Mouse (Mus musculus): ENCODE measurements around the gene Mrpl48.

The Mrpl48 gene

GRCm38 (mm10) chr7:100608130-100608741 is at the start of gene Mrpl48:
Gene Mrpl48 (minus strand): TSS chr7:100608301.
- peak; percentile 38 for DNase-seq (ENCODE audit: low spot score)

DNA sequence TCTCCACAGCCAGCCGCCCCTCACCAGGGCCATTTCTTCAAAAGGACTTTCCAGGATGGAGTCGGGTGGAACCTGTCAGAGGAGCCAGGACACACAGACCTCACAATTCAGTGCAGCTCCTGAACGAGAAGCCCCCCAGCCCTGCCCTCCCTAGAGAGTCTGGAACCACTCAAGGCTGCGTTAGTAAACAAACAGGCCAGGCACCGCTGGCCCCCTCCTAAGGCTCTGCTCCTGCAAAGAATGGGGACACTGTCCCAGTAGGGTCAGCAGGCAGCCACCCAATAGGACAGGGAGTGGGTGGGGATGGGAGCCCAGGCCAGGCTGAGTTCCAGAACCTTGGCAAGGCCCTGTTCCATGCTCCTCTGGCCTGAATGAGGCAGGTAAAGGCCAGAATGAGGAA is 48.6 kb upstream of the Mrpl48 start:
- no peak for DNase-seq (ENCODE audit: low spot score)

GRCm38 (mm10) chr7:100654441-100654840 is 46.3 kb upstream of the Mrpl48 start:
- DNase-seq (ENCODE audit: low spot score), result no peak

GRCm38 (mm10) chr7:100653480-100654266 is 45.6 kb upstream of the Mrpl48 start:
- no peak for DNase-seq (ENCODE audit: low spot score)

DNA sequence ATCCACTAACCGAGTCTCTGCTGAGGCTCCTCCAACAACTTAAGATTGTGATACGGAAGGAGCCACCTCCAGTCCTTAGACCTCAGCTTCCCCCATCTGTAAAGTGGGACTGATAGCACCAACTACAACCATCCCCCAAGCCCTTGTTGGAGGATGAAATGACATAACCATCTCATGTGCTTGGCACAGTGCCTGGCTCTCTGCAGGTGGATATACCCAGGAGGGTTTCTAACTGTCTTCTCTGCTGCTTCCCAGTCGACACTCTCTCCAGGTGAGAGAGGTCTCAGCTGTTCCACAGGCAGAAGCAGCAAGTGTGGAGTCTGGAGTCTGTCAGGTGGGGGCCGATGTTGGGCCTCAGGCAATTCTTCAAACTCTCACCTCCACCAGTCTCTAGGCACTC is 42.9 kb upstream of the Mrpl48 start:
- DNase-seq (ENCODE audit: low spot score), result no peak

- no peak for DNase-seq (ENCODE audit: low spot score)
Observed at GRCm38 (mm10) chr7:100650421-100650820, 42.3 kb upstream of the Mrpl48 start.

DNA sequence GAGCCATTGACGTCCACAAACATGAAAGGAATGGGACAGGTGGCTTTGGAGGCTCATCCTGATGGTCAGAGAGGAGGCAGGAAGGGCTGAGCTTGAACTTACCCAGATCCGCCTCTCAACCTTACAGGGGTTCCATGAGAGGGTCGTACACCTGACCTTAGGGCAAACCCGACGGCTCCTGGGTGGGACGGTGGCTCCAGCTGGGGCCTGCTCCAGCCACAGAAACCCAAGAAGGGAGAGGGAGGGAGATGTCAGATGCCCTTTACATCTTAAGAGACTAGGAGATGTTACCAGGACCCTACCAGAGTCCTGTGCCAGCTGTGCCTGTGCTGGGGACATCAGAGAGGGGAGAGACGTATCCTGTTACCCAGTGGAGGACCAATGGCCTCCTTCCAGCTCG is 41.7 kb upstream of the Mrpl48 start:
- no peak for DNase-seq (ENCODE audit: low spot score)

- no peak for DNase-seq (ENCODE audit: low spot score)
Observed at GRCm38 (mm10) chr7:100649095-100649494, 41.0 kb upstream of the Mrpl48 start.

DNA sequence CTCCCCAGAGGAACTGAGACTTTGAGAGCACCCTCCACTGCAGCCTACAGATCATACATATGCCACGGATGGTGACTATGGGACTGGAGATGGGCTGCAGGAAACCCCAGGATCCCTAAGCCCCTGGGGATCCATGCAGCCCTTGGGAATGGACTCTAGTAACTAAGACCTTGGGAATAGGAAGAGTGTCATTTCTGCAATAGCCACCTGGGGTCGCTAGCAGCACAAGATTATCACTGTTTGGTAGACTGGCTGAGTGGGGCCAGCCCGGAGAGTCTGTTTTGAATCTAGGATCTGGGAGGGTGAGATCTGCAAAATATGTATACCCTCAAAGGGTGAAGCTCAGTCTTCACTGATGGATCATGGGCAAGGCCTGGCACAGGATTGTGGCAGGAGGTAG is 37.0 kb upstream of the Mrpl48 start:
- peak; percentile 33 for DNase-seq (ENCODE audit: low spot score)

DNA sequence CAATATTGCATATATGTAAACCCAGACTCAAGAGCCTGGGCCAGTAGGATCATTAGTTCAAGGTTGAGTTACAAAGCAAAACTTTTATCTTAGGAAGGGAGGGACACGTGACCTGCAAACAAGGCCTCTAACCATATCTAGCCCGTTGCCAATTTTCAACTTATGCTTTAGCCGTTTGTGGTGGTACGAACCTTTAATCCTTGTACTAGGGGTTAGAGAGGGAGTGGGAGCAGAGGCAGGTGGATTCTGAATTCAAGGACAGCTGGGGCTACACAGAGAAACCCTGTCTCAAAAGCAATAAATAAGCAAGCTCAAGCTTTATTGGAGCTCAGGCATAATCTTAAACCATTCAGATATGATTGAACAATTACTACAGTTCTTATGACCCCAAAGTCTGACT is 34.3 kb upstream of the Mrpl48 start:
- no peak for DNase-seq (ENCODE audit: low spot score)

DNA sequence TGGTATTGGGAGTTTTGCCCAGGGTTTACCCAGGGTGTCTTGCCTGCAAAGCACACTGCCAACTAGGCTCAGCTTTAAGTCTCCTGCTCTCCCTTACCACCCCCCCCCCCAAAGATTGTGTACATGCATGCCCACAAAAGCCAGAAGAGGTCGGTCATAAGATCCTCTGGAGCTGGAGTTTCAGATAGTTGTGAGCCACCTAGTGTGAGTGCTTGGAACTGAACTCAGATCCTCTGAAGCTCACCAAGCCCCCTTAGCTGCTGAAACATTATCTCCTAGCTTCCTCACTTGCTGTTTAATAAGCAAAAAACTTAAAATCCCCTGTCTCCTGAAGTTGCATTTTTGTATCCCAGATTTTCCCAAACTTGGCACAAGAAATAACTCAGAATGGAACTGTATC is 29.6 kb upstream of the Mrpl48 start:
- peak; percentile 42 for DNase-seq (ENCODE audit: low spot score)

- no peak for DNase-seq (ENCODE audit: low spot score)
Observed at GRCm38 (mm10) chr7:100624538-100624937, 16.4 kb upstream of the Mrpl48 start.

- DNase-seq (ENCODE audit: low spot score), result no peak
Observed at GRCm38 (mm10) chr7:100622277-100622676, 14.2 kb upstream of the Mrpl48 start.

GRCm38 (mm10) chr7:100616121-100616857 is 8.2 kb upstream of the Mrpl48 start:
- DNase-seq (ENCODE audit: low spot score), result no peak

GRCm38 (mm10) chr7:100608910-100609309 is 809 bp upstream of the Mrpl48 start:
- no peak for DNase-seq (ENCODE audit: low spot score)

- DNase-seq (ENCODE audit: low spot score), result peak; percentile 97
Observed at GRCm38 (mm10) chr7:100607214-100608129, 629 bp downstream of the Mrpl48 start, which contains the start of gene Rab6a. Gene Rab6a (plus strand): TSS chr7:100607410.

DNA sequence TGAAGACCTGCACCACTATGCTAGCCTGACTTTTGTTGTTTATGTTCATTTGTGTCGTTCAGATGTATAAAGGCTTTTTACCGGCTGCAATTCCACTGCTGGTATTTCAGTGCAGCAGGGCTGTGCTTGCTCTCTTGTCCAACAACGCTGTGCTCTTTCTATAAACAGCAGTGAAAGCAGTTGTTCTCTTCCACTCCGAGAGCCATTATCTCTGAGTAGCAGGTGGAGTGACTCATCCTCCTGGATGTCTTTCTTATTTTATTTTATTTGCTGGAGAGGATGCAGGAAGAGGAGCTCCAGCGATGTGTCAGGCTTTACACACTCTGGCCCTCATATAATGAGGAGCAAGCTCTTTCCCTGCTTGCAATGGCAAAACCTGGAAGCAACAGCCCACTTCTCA is 7.9 kb downstream of the Mrpl48 start:
- no peak for DNase-seq (ENCODE audit: low spot score)

- DNase-seq (ENCODE audit: low spot score), result no peak
Observed at GRCm38 (mm10) chr7:100593349-100593748, 14.8 kb downstream of the Mrpl48 start.

GRCm38 (mm10) chr7:100591522-100591852 is 16.6 kb downstream of the Mrpl48 start:
- DNase-seq (ENCODE audit: low spot score), result no peak

DNA sequence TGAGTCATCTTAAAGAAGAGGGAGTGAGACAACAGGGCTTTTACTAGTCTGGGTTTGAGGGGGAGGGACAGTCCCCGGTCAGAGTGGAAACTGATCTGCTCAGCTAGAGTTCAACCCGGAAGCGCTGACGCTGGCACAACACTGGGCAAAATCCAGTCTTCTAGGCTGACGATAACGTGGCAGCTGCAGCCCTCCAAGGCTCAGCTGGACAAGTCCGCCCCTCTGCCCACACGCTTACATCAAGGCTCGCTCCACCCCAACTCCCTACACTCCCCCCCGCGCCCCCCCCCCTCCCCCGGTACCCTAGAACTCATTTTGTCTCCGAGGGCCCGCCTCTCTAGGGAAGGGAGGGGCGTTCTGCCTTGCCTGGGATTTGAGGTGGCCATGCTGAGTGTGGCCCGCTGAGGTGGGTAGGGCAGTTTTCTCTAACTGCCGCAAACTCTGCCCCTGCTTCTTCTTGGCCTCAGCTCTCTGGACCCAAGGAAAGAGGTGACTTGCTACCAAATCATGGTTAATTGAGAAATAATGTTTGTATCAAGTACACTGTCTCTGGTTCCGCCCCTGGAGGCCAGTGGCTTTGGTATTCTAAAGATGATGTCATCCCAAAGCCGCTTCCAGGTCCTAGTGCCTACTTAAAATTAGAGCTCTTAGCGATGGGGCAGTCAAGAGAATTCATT is 17.1 kb downstream of the Mrpl48 start:
- peak; percentile 84 for DNase-seq (ENCODE audit: low spot score)

GRCm38 (mm10) chr7:100590504-100590844 is 17.6 kb downstream of the Mrpl48 start:
- DNase-seq (ENCODE audit: low spot score), result no peak

GRCm38 (mm10) chr7:100589816-100590215 is 18.3 kb downstream of the Mrpl48 start:
- DNase-seq (ENCODE audit: low spot score), result no peak
